Mouse (Mus musculus) cerebellum, adult 2 months (tissue): ENCODE results near the gene Ppil1. TPM values are rescaled to one million over a fixed set of nuclear protein-coding genes. Genes with fewer than 3 reads are reported as not detected.

Experiments
- DNase-seq, 2 experiments: peaks; one replicate each; pipeline ENCODE4 v3.0.0; 2021
- H3K27ac ChIP-seq: fragments of 200-500 bp; 2 replicates; pipeline ENCODE4 v1.5.1; 2012; ENCODE audit warnings: low read length, control low read depth, inconsistent platforms; ENCODE audit not compliant: insufficient read depth
- H3K27me3 ChIP-seq: fragments of 200-500 bp; 2 replicates; pipeline ENCODE4 v1.6.1; 2012; ENCODE audit warnings: inconsistent platforms, mild to moderate bottlenecking, low read length, moderate library complexity; ENCODE audit not compliant: control insufficient read depth, insufficient read depth
- H3K4me1 ChIP-seq: fragments of 200-500 bp; 2 replicates; pipeline ENCODE4 v1.6.1; 2011; ENCODE audit warnings: low read length; ENCODE audit not compliant: control insufficient read depth, insufficient read depth
- H3K4me3 ChIP-seq: fragments of 200-500 bp; replicated peaks from 2 replicates; pipeline ENCODE3; 2011; ENCODE audit warnings: mild to moderate bottlenecking, low read depth, low read length, control low read depth; ENCODE audit not compliant: insufficient read depth
- CTCF ChIP-seq: fragments of 200-500 bp; IDR thresholded peaks from 2 replicates; pipeline ENCODE4 v1.5.1; 2011; ENCODE audit warnings: low read depth, mild to moderate bottlenecking, control low read depth, low read length, moderate library complexity, borderline replicate concordance; ENCODE audit not compliant: insufficient read depth
- POLR2A ChIP-seq: fragments of 200-500 bp; IDR thresholded peaks from 2 replicates; pipeline ENCODE4 v1.6.1; 2011; ENCODE audit warnings: low read length, control low read depth, borderline replicate concordance; ENCODE audit not compliant: insufficient read depth
- WGBS: fragments of 180-500 bp; shearing (Covaris S2); methylation state at CpG from one replicate; pipeline ENCODE4 v1.1.7; 2018; 5-methylcytosine and 5-hydroxymethylcytosine counted together
- polyA plus RNA-seq: library from polyadenylated mRNA; depleted of rRNA; stranded (reverse); fragments of >200 nt; gene quantifications from 2 replicates; pipeline ENCODE4 v1.2.3, GENCODE M21; 2012

Ppil1 gene
- polyA plus RNA-seq, 1 experiment = 25.3 TPM

- no peak for DNase-seq
- no peaks in the 10 kb centered on the region for H3K27me3 ChIP-seq
- no peak overlapping the region for H3K27ac ChIP-seq
- WGBS = 75% methylated on average over 13 of the region's 13 CpGs
- TF ChIP-seq CTCF (no peak), POLR2A (no peak)
- H3K4me1 ChIP-seq = peaks cover 11% of the 10 kb centered on the region
- H3K4me3 ChIP-seq = no peak overlapping the region
These were observed 40.5 kb upstream of the Ppil1 start for GRCm38 (mm10) chr17:29304376-29305057.

- H3K4me3 ChIP-seq = no peak overlapping the region
- 85% methylated on average over 3 of the region's 3 CpGs for WGBS
These were observed 39.9 kb upstream of the Ppil1 start for GRCm38 (mm10) chr17:29303856-29304255.

DNA sequence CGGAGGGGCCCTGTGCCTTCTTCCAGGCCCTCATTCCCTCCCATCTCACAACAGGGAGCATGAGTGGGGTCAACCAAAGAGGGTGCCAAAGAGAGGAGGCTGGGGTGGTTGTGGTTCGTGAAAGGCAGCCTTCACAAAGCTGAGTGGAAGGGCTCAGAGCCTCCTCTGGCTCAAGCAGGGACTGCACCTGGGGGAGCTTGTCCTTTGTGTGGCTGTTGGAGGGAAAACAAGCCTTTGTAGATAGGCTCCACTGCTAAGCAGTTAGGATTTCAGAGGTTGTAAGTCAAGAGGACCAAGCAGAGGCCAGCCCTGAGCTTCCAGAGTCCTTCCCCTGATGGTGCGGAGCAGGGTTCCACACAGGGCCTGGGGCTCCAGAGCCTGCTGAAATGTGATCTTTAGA is 39.1 kb upstream of the Ppil1 start:
- H3K27me3 ChIP-seq = no peaks in the 10 kb centered on the region

More at GRCm38 (mm10) chr17:29303856-29304255, 39.9 kb upstream of the Ppil1 start:
- Histone ChIP-seq H3K27me3 (no peaks in the 10 kb centered on the region), H3K27ac (no peak overlapping the region), H3K4me1 (peaks cover 11% of the 10 kb centered on the region)
- no peak for DNase-seq
- TF ChIP-seq CTCF = no peak
- no peak for TF ChIP-seq POLR2A

GRCm38 (mm10) chr17:29302149-29302548 is 38.2 kb upstream of the Ppil1 start:
- TF ChIP-seq POLR2A (no peak), CTCF (no peak)
- no peak for DNase-seq
- Histone ChIP-seq H3K27ac (no peak overlapping the region), H3K4me3 (no peak overlapping the region), H3K4me1 (peaks cover 11% of the 10 kb centered on the region), H3K27me3 (no peaks in the 10 kb centered on the region)
- WGBS = 84% methylated on average over 5 of the region's 5 CpGs

More for the DNA sequence above, 39.1 kb upstream of the Ppil1 start:
- H3K4me1 ChIP-seq = peaks cover 11% of the 10 kb centered on the region
- WGBS = 53% methylated on average over 3 of the region's 3 CpGs
- H3K4me3 ChIP-seq = no peak overlapping the region
- no peak for DNase-seq
- no peak overlapping the region for H3K27ac ChIP-seq
- no peak for TF ChIP-seq CTCF
- no peak for TF ChIP-seq POLR2A

DNA sequence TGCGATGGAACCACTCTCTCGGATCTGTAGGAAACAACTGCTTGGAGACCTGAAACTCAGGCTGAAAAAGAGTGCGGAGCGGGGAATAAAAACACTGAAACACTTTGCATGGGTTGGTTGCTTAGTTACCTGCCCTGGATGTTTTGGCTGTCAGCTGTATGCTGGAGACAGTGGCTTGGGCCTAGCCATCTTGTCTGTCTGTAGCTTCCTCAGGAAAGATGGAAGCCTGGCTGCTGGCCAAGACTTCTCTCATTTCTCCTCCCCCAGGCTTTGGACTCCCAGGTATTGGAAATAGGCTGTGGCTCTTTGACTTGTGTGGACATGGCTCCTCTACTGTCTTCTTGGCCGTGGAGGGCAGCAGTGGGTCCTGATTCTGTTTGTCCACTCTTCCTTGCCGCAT is 37.4 kb upstream of the Ppil1 start:
- 90% methylated on average over 6 of the region's 6 CpGs for WGBS
- Histone ChIP-seq H3K4me3 (no peak overlapping the region), H3K27me3 (no peaks in the 10 kb centered on the region), H3K27ac (no peak overlapping the region), H3K4me1 (peaks cover 11% of the 10 kb centered on the region)
- no peak for DNase-seq
- no peak for TF ChIP-seq POLR2A
- TF ChIP-seq CTCF = no peak

- Histone ChIP-seq H3K4me1 (peaks cover 10% of the 10 kb centered on the region), H3K27ac (no peak overlapping the region), H3K27me3 (no peaks in the 10 kb centered on the region), H3K4me3 (no peak overlapping the region)
- WGBS = 97% methylated on average over 7 of the region's 7 CpGs
- no peak for DNase-seq
- TF ChIP-seq POLR2A (no peak), CTCF (no peak)
These were observed 36.9 kb upstream of the Ppil1 start for GRCm38 (mm10) chr17:29300926-29301325.

- Histone ChIP-seq H3K27ac (no peak overlapping the region), H3K4me1 (no peaks in the 10 kb centered on the region; the same call in 1 of the 2 replicates), H3K27me3 (no peaks in the 10 kb centered on the region), H3K4me3 (no peak overlapping the region)
- DNase-seq = no peak
- WGBS = 75% methylated on average over 4 of the region's 4 CpGs
- TF ChIP-seq POLR2A = no peak
- TF ChIP-seq CTCF = no peak
These were observed 35.3 kb upstream of the Ppil1 start for GRCm38 (mm10) chr17:29299282-29299681.

- TF ChIP-seq POLR2A = no peak
- TF ChIP-seq CTCF = no peak
These were observed 33.8 kb upstream of the Ppil1 start for GRCm38 (mm10) chr17:29297813-29298212.

More at GRCm38 (mm10) chr17:29297813-29298212, 33.8 kb upstream of the Ppil1 start:
- 90% methylated on average over 6 of the region's 6 CpGs for WGBS
- H3K4me3 ChIP-seq = no peak overlapping the region
- DNase-seq = no peak
- H3K4me1 ChIP-seq = no peaks in the 10 kb centered on the region; the same call in 1 of the 2 replicates
- no peak overlapping the region for H3K27ac ChIP-seq
- H3K27me3 ChIP-seq = no peaks in the 10 kb centered on the region
